Mouse (Mus musculus) small intestine, adult 2 months (tissue): ENCODE results near the gene Hdac4.

Experiments used
- CTCF ChIP-seq: fragments of 200-500 bp; IDR thresholded peaks from 2 replicates; pipeline ENCODE4 v1.5.1; 2012; ENCODE audit warnings: low read depth, mild to moderate bottlenecking, control low read depth, inconsistent platforms, low read length, moderate library complexity, mixed read lengths; ENCODE audit not compliant: insufficient replicate concordance, insufficient read length; ENCODE audit errors: extremely low read depth
- POLR2A ChIP-seq: fragments of 200-500 bp; IDR thresholded peaks from 2 replicates; pipeline ENCODE4 v1.6.1; 2012; ENCODE audit warnings: low read depth, mild to moderate bottlenecking, control low read depth, inconsistent platforms, low read length, moderate library complexity

GRCm38 (mm10) chr1:91984507-91984906 is 211.0 kb downstream of the Hdac4 start:
- TF ChIP-seq POLR2A (no peak), CTCF (no peak)
